Mouse (Mus musculus): ENCODE data around the gene Top1.

The Top1 gene

GRCm38 (mm10) chr2:160645614-160646137 is at the start of gene Top1:
Gene Top1, plus strand, starts transcription at chr2:160645888.
- DNase-seq = peak; percentile 99

GRCm38 (mm10) chr2:160597582-160598281 is 48.0 kb upstream of the Top1 start:
- DNase-seq = peak; percentile 78

GRCm38 (mm10) chr2:160601805-160602204 is 43.9 kb upstream of the Top1 start:
- DNase-seq = peak; percentile 82

GRCm38 (mm10) chr2:160603154-160603933 is 42.3 kb upstream of the Top1 start:
- peak; percentile 90 for DNase-seq

- no peak for DNase-seq
Observed at GRCm38 (mm10) chr2:160610012-160610411, 35.7 kb upstream of the Top1 start.

GRCm38 (mm10) chr2:160613186-160613919 is 32.3 kb upstream of the Top1 start:
- DNase-seq = no peak

GRCm38 (mm10) chr2:160617741-160618140 is 27.9 kb upstream of the Top1 start:
- no peak for DNase-seq

- DNase-seq = no peak
Observed at GRCm38 (mm10) chr2:160618619-160619220, 27.0 kb upstream of the Top1 start.

GRCm38 (mm10) chr2:160619300-160619699 is 26.4 kb upstream of the Top1 start:
- peak; percentile 80 for DNase-seq

- peak; percentile 50 for DNase-seq
Observed at GRCm38 (mm10) chr2:160619831-160620230, 25.9 kb upstream of the Top1 start.

- no peak for DNase-seq
Observed at GRCm38 (mm10) chr2:160620279-160620963, 25.3 kb upstream of the Top1 start.

GRCm38 (mm10) chr2:160621001-160621448 is 24.7 kb upstream of the Top1 start:
- DNase-seq = no peak

GRCm38 (mm10) chr2:160621661-160622211 is 24.0 kb upstream of the Top1 start:
- DNase-seq = peak; percentile 53

GRCm38 (mm10) chr2:160622646-160623045 is 23.0 kb upstream of the Top1 start:
- no peak for DNase-seq

GRCm38 (mm10) chr2:160623745-160624144 is 21.9 kb upstream of the Top1 start:
- DNase-seq = no peak

- no peak for DNase-seq
Observed at GRCm38 (mm10) chr2:160627207-160628025, 18.3 kb upstream of the Top1 start.

- DNase-seq = no peak
Observed at GRCm38 (mm10) chr2:160628055-160628454, 17.6 kb upstream of the Top1 start.

- no peak for DNase-seq
Observed at GRCm38 (mm10) chr2:160628666-160629527, 16.8 kb upstream of the Top1 start.

- DNase-seq = no peak
Observed at GRCm38 (mm10) chr2:160629528-160629830, 16.2 kb upstream of the Top1 start.
